Mouse (Mus musculus) heart, embryonic 14.5 days (tissue): ENCODE data around the gene Slbp. TPM values are rescaled to one million over a fixed set of nuclear protein-coding genes. Genes with fewer than 3 reads are reported as not detected.
A peak's percentile ranks its signal among the peaks of the same experiment; 100 is the strongest.

Source experiments
- ATAC-seq: fragments of 200-750 bp; cut with Nextera tagmentation; 2 replicates; pipeline ENCODE4 v1.8.0; 2017; ENCODE audit warnings: low read depth, moderate TSS enrichment; ENCODE audit not compliant: insufficient number of reproducible peaks, insufficient read depth, low FRiP score
- H3K27ac ChIP-seq, 2 experiments: fragments of 200-500 bp in 1 of 2; fragments of 300-500 bp in 1 of 2; sonication (generic) in 1 of 2; replicated peaks in 1 of 2; 2 replicates each; pipeline ENCODE4 v1.5.1; 2012 to 2014; ENCODE audit warnings: low read depth in 2 of 2, low read length in 2 of 2, control low read depth in 1 of 2, mild to moderate bottlenecking in 1 of 2, mixed read lengths in 1 of 2; ENCODE audit not compliant: control insufficient read depth in 1 of 2, insufficient read depth in 1 of 2
- H3K27me3 ChIP-seq: fragments of 300-500 bp; sonication (generic); 2 replicates; pipeline ENCODE4 v1.6.1; 2014; ENCODE audit warnings: mild to moderate bottlenecking, low read length, control low read depth; ENCODE audit not compliant: control insufficient read depth, insufficient read depth
- H3K36me3 ChIP-seq: fragments of 300-500 bp; sonication (generic); 2 replicates; pipeline ENCODE4 v1.6.1; 2014; ENCODE audit warnings: mild to moderate bottlenecking, control low read depth, low read length, mixed read lengths; ENCODE audit not compliant: control insufficient read depth, insufficient read depth
- H3K4me1 ChIP-seq, 2 experiments: fragments of 200-500 bp in 1 of 2; fragments of 300-500 bp in 1 of 2; sonication (generic) in 1 of 2; 2 replicates each; pipeline ENCODE4 v1.6.1; 2012 to 2014; ENCODE audit warnings: low read length in 2 of 2, control low read depth in 1 of 2, mixed read lengths in 1 of 2; ENCODE audit not compliant: control insufficient read depth in 2 of 2, insufficient read depth in 2 of 2
- H3K4me2 ChIP-seq: fragments of 300-500 bp; sonication (generic); 2 replicates; pipeline ENCODE4 v1.6.1; 2014; ENCODE audit warnings: mild to moderate bottlenecking, low read length
- H3K4me3 ChIP-seq, 2 experiments: fragments of 200-500 bp in 1 of 2; fragments of 300-500 bp in 1 of 2; sonication (generic) in 1 of 2; 2 replicates each; pipeline ENCODE4 v1.5.1; 2012 to 2014; ENCODE audit warnings: low read length in 2 of 2, mild to moderate bottlenecking in 2 of 2, control low read depth in 1 of 2, low read depth in 1 of 2, moderate library complexity in 1 of 2; ENCODE audit not compliant: control insufficient read depth in 1 of 2, insufficient read depth in 1 of 2
- H3K9ac ChIP-seq: fragments of 300-500 bp; sonication (generic); 2 replicates; pipeline ENCODE4 v1.6.1; 2014; ENCODE audit warnings: mild to moderate bottlenecking, low read length
- H3K9me3 ChIP-seq: fragments of 300-500 bp; sonication (generic); 2 replicates; pipeline ENCODE4 v1.6.1; 2016; ENCODE audit warnings: low read length, control low read depth; ENCODE audit not compliant: control insufficient read depth
- WGBS: fragments of 180-500 bp; shearing (Covaris S2); extraction: QIAGEN DNeasy Blood & Tissue Kit; methylation state at CpG from one replicate; pipeline ENCODE4 v1.1.7; 2014; 5-methylcytosine and 5-hydroxymethylcytosine counted together
- polyA plus RNA-seq: library from polyadenylated mRNA; unstranded; fragments of >200 nt; fragmentation: Nextera tagmentation; extraction: Ambion mirVana; gene quantifications from 2 replicates; pipeline ENCODE4 v1.2.1, GENCODE M21; 2014

Slbp gene
- polyA plus RNA-seq, 1 experiment from 2014 or later: 102 TPM

- no peak for ATAC-seq
- H3K4me3 ChIP-seq: no peak overlapping the region
- peaks cover 27 to 33% of the 10 kb centered on the region in 2 experiments for H3K4me1 ChIP-seq
- no peak overlapping the region for H3K9ac ChIP-seq
- peak overlapping the region; percentile 24; a peak in 3 of 4 replicates for H3K27ac ChIP-seq
- WGBS: 61% methylated on average over 14 of the region's 14 CpGs
- no peaks in the 10 kb centered on the region for H3K9me3 ChIP-seq
- H3K36me3 ChIP-seq: no peaks in the 10 kb centered on the region
- H3K4me2 ChIP-seq: no peak overlapping the region
- H3K27me3 ChIP-seq: no peaks in the 10 kb centered on the region
These were observed 36.2 kb upstream of the Slbp start for GRCm38 (mm10) chr5:33688278-33689220.

DNA sequence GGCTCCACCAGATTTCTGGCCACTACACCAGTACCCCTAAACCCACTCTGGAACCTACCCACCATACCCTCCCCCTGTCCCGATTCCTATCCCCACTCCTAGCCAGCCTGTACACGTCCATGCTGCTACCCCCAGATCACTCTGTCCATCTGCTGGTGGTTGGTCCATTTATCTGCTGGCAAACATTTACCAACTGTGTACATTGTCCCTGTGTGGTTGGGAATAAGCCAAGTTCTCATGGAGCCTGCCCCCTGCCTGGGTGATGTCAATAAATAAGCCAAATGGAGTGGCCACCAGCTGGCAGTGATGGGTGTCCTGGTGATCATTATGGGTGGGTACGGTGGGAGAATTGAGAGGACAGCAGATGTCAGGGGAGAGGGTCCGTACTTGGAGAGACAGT, 34.8 kb upstream of the Slbp start:
- no peak overlapping the region for H3K9ac ChIP-seq
- H3K27ac ChIP-seq: no peak overlapping the region
- ATAC-seq: no peak
- no peaks in the 10 kb centered on the region for H3K36me3 ChIP-seq
- no peaks in the 10 kb centered on the region for H3K27me3 ChIP-seq
- no peak overlapping the region for H3K4me2 ChIP-seq
- peaks cover 20 to 23% of the 10 kb centered on the region in 2 experiments for H3K4me1 ChIP-seq
- 93% methylated on average over 4 of the region's 4 CpGs for WGBS
- no peak overlapping the region for H3K4me3 ChIP-seq
- H3K9me3 ChIP-seq: no peaks in the 10 kb centered on the region

DNA sequence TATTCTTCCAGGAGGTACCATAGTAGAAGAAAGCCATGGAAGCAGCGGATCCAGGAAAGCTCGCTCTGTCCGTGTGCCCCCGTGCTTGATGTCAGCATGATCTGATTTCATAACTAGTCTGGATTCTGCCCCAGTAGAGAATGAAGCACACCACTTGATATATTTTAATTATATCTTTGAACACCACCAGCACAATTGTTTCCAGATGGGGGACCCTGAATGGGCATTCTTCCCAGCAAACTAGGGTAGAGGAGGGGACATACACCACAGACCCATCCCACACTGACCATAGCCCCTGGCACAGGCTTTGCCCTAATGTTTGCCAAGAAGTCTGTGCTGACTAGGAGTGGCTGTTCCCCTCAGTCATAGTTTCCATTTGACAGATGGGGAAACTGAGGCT, 32.6 kb upstream of the Slbp start:
- no peaks in the 10 kb centered on the region for H3K9me3 ChIP-seq
- no peak overlapping the region for H3K9ac ChIP-seq
- no peak overlapping the region for H3K27ac ChIP-seq
- no peak overlapping the region for H3K4me2 ChIP-seq
- H3K27me3 ChIP-seq: no peaks in the 10 kb centered on the region
- WGBS: 95% methylated on average over 4 of the region's 4 CpGs
- no peaks in the 10 kb centered on the region for H3K36me3 ChIP-seq
- no peak overlapping the region for H3K4me3 ChIP-seq
- H3K4me1 ChIP-seq: peaks cover 15 to 21% of the 10 kb centered on the region in 2 experiments
- ATAC-seq: no peak

DNA sequence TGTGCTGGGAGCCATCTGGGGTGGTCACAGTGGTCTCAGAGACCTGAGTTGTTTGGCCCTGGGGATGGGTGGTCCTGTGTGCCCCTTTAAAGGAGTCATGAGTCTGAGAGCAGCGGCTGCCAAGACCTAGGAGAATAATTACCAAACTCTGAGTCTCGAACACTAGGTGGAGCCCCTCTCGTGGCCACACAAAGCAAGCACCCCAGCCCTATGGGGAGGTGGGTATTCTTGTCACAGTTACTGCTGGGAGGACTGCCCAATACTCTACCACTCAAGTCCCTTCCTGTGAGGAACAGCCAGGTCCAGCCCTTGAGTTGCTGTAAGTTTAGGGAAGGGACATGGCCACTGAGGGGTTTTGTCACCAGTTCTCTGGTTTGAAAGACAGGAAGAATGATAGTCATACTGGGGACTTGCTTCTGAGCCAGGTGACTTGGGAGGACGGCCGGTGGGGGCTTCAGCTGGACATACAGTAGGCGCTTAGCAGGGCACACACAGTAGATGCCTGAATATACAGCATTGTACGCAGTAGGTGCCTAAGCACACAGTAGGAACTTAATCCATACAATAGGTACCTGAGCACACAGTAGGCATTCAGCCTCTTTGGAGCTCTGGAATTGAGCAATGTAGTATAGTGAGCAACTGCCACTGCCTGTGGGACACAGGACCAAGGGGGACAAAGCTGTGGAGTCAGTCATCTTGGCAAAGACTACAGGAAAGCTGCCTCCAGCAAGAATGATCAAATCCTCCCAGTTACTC, 31.7 kb upstream of the Slbp start:
- no peak for ATAC-seq

DNA sequence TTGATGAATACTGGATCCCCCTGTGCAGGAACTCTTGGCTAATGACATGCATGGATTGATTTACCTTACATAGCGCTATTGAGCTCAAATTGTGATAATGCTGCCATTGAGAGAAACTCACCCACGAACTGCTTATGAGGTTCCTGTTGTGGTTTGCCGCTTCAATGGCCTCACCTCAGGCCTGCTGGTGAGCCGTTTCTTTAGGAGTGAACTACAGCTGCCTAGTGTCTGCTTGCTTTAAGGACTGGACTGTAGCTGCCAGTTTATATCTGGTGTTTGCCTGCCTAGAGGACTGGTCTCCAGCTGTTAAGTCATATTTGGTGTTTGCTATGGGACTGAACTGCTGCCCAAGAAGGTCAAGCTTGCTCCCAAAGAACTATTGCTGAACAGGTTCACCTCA, 30.6 kb upstream of the Slbp start:
- no peaks in the 10 kb centered on the region for H3K9me3 ChIP-seq

More for the DNA sequence above, 31.7 kb upstream of the Slbp start:
- Histone ChIP-seq H3K9me3 (no peaks in the 10 kb centered on the region), H3K4me3 (no peak overlapping the region), H3K27me3 (no peaks in the 10 kb centered on the region), H3K27ac (no peak overlapping the region), H3K4me2 (no peak overlapping the region), H3K9ac (no peak overlapping the region), H3K4me1 (peaks cover 8 to 14% of the 10 kb centered on the region in 2 experiments), H3K36me3 (no peaks in the 10 kb centered on the region)
- 44% methylated on average over 7 of the region's 7 CpGs for WGBS

GRCm38 (mm10) chr5:33681611-33682388, 29.4 kb upstream of the Slbp start:
- no peaks in the 10 kb centered on the region for H3K27me3 ChIP-seq
- H3K27ac ChIP-seq: no peak overlapping the region
- H3K4me3 ChIP-seq: no peak overlapping the region
- H3K4me2 ChIP-seq: no peak overlapping the region
- no peak for ATAC-seq
- no peaks in the 10 kb centered on the region for H3K36me3 ChIP-seq
- peaks cover 0 to 2% of the 10 kb centered on the region in 2 experiments; a peak in 1 of 4 replicates for H3K4me1 ChIP-seq
- H3K9me3 ChIP-seq: no peaks in the 10 kb centered on the region
- no peak overlapping the region for H3K9ac ChIP-seq
- 65% methylated on average over 15 of the region's 15 CpGs for WGBS

More for the DNA sequence above, 30.6 kb upstream of the Slbp start:
- Histone ChIP-seq H3K27me3 (no peaks in the 10 kb centered on the region), H3K4me1 (peaks cover 0 to 4% of the 10 kb centered on the region in 2 experiments; a peak in 1 of 4 replicates), H3K36me3 (no peaks in the 10 kb centered on the region), H3K9ac (no peak overlapping the region), H3K4me2 (no peak overlapping the region), H3K27ac (no peak overlapping the region), H3K4me3 (no peak overlapping the region)
- 89% methylated on average over 4 of the region's 4 CpGs for WGBS
- ATAC-seq: no peak

- ATAC-seq: no peak
- H3K4me1 ChIP-seq: no peaks in the 10 kb centered on the region; a peak in 1 of 4 replicates
- no peak overlapping the region for H3K4me2 ChIP-seq
- no peak overlapping the region for H3K27ac ChIP-seq
- H3K36me3 ChIP-seq: no peaks in the 10 kb centered on the region
- 67% methylated on average over 3 of the region's 3 CpGs for WGBS
- H3K9ac ChIP-seq: no peak overlapping the region
- H3K9me3 ChIP-seq: no peaks in the 10 kb centered on the region
- no peak overlapping the region for H3K4me3 ChIP-seq
- H3K27me3 ChIP-seq: no peaks in the 10 kb centered on the region
These were observed 28.7 kb upstream of the Slbp start for GRCm38 (mm10) chr5:33681044-33681443.
